Mouse (Mus musculus) liver, adult 2 months (tissue): Measurements from ENCODE around the gene Gm8094.
"Not testable (repeated sequence)": the region's sequence is repeated elsewhere in the genome, so short reads cannot be mapped to it uniquely, and the experiment has no call there.

Experiments
- CTCF ChIP-seq: fragments of 200-500 bp; IDR thresholded peaks from 2 replicates; pipeline ENCODE4 v1.5.1; 2011; ENCODE audit warnings: low read depth, low read length, control low read depth
- POLR2A ChIP-seq: fragments of 200-500 bp; IDR thresholded peaks from 2 replicates; pipeline ENCODE4 v1.6.1; 2011; ENCODE audit warnings: low read length, control low read depth; ENCODE audit not compliant: insufficient read depth; ENCODE audit errors: extremely low read depth

- TF ChIP-seq POLR2A, CTCF: not testable (repeated sequence)
Measured at GRCm38 (mm10) chr14:43076543-43076942, at the start of gene Gm8094.
